Mouse (Mus musculus): Measurements from ENCODE around the gene Arhgef40. TPM values are rescaled to one million over a fixed set of nuclear protein-coding genes. Genes with fewer than 3 reads are reported as not detected.

Gene Arhgef40
- polyA plus RNA-seq, 1 experiment from 2014 or later = 105 TPM

DNA sequence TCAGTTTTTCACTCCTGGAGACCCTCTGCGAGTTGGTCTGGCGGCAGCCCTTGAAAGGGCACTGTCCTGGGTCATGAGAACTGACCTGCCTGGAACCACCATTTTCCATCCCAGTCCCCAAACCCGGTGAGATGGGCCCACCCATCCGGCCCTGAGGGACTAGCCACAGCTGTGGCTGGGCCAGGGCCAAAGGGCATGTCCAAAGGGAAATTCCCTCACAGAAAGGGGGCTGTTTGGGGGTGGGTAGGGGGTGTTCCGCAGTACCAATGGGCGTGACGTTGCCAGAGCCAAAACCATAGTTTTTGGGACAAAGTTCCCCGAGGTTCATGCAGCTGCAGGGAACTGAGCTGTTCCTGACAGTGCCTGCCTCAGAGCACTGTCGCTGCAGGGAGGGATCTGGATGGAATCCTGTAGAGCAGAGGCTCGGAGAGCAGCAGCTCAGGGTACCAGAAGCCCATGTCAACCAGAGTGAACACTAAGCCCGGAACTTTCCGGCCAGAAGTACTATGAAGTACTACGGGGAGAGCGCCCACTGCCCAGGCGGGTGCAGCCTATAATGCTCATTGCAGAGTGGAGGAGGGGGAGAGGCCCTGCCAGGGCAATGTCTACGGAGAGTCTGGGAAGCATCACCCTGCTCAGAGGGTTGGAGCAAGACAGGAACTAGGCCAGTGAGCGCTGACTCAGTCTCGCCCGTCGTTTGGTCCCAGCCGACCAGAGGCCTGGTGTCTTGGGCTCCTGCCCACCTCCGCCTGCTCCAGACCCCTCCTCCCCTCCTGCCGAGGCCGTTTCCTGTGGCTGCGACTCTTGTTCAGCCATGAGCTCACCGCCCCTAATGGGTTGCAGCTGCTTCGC is 1.0 kb downstream of the Arhgef40 start:
- under 1% methylated on average over 24 of the region's 27 CpGs for WGBS
- peaks cover 34% of the 10 kb centered on the region for H3K36me3 ChIP-seq
- no peaks in the 10 kb centered on the region for H3K27me3 ChIP-seq
- H3K4me3 ChIP-seq (replicated peaks) = peak overlapping the region; percentile 62
- peak overlapping the region; percentile 92 for H3K4me2 ChIP-seq
- peak; percentile 73 for ATAC-seq (replicated peaks; ENCODE audit: low FRiP score)
- no peaks in the 10 kb centered on the region for H3K9me3 ChIP-seq (replicated peaks)
- H3K9ac ChIP-seq = peak overlapping the region; percentile 72
- peaks cover 54% of the 10 kb centered on the region for H3K4me1 ChIP-seq
- H3K27ac ChIP-seq = peak overlapping the region; percentile 96

- ATAC-seq (replicated peaks; ENCODE audit: low FRiP score) = no peak
- H3K9ac ChIP-seq = peak overlapping the region; percentile 72
- peaks cover 40% of the 10 kb centered on the region for H3K36me3 ChIP-seq
- H3K27me3 ChIP-seq = no peaks in the 10 kb centered on the region
- WGBS = 5% methylated on average over 7 of the region's 7 CpGs
- H3K9me3 ChIP-seq (replicated peaks) = no peaks in the 10 kb centered on the region
- H3K27ac ChIP-seq = peak overlapping the region; percentile 96
- peak overlapping the region; percentile 92 for H3K4me2 ChIP-seq
- peak overlapping the region; percentile 62 for H3K4me3 ChIP-seq (replicated peaks)
- H3K4me1 ChIP-seq = peaks cover 54% of the 10 kb centered on the region
These were observed 1.6 kb downstream of the Arhgef40 start for GRCm38 (mm10) chr14:51986153-51986505.

- H3K4me1 ChIP-seq = peaks cover 54% of the 10 kb centered on the region
- no peak overlapping the region for H3K4me2 ChIP-seq
- peaks cover 51% of the 10 kb centered on the region for H3K36me3 ChIP-seq
- H3K4me3 ChIP-seq (replicated peaks) = no peak overlapping the region
- H3K27me3 ChIP-seq = no peaks in the 10 kb centered on the region
- H3K9ac ChIP-seq = no peak overlapping the region
- no peak overlapping the region for H3K27ac ChIP-seq
- 91% methylated on average over 6 of the region's 6 CpGs for WGBS
- no peaks in the 10 kb centered on the region for H3K9me3 ChIP-seq (replicated peaks)
- ATAC-seq (replicated peaks; ENCODE audit: low FRiP score) = no peak
These were observed 2.7 kb downstream of the Arhgef40 start for GRCm38 (mm10) chr14:51987177-51987576.

- H3K4me1 ChIP-seq = peaks cover 51% of the 10 kb centered on the region
- H3K27ac ChIP-seq = no peak overlapping the region
These were observed 4.2 kb downstream of the Arhgef40 start for GRCm38 (mm10) chr14:51988731-51989130.

GRCm38 (mm10) chr14:51989461-51989970 is 5.0 kb downstream of the Arhgef40 start:
- 71% methylated on average over 12 of the region's 12 CpGs for WGBS
- H3K9me3 ChIP-seq (replicated peaks) = no peaks in the 10 kb centered on the region
- H3K4me2 ChIP-seq = no peak overlapping the region
- peaks cover 44% of the 10 kb centered on the region for H3K4me1 ChIP-seq
- no peak for ATAC-seq (replicated peaks; ENCODE audit: low FRiP score)
- H3K36me3 ChIP-seq = peaks cover 72% of the 10 kb centered on the region
- no peak overlapping the region for H3K27ac ChIP-seq
- H3K27me3 ChIP-seq = no peaks in the 10 kb centered on the region
- H3K4me3 ChIP-seq (replicated peaks) = no peak overlapping the region
- H3K9ac ChIP-seq = no peak overlapping the region

More at GRCm38 (mm10) chr14:51988731-51989130, 4.2 kb downstream of the Arhgef40 start:
- Histone ChIP-seq H3K9me3 (replicated peaks) (no peaks in the 10 kb centered on the region), H3K36me3 (peaks cover 64% of the 10 kb centered on the region), H3K4me2 (no peak overlapping the region), H3K27me3 (no peaks in the 10 kb centered on the region), H3K4me3 (replicated peaks) (no peak overlapping the region), H3K9ac (no peak overlapping the region)
- ATAC-seq (replicated peaks; ENCODE audit: low FRiP score) = 0 out of 2 replicates have a peak, but pooled peaks have one; percentile 10
- 56% methylated on average over 12 of the region's 12 CpGs for WGBS

DNA sequence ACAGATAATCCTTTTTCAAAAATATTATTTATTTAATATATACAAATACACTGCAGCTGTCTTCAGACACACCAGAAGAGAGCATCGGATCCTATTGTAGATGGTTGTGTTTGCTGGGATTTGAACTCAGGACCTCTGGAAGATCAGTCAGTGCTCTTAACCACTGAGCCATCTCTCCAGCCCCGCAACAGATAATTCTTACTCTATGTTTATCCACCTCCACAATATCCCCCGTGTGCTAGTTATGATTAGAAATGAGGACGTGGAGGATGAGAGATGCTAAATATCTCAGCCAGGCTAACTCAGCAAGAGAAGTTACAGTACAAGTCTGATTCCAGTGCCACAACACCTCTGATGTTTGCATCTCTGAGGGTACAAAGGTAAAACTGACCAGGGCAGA is 9.9 kb downstream of the Arhgef40 start:
- Histone ChIP-seq H3K4me3 (replicated peaks) (no peak overlapping the region), H3K9me3 (replicated peaks) (no peaks in the 10 kb centered on the region), H3K27ac (no peak overlapping the region), H3K9ac (no peak overlapping the region), H3K4me2 (no peak overlapping the region), H3K27me3 (no peaks in the 10 kb centered on the region), H3K36me3 (peaks cover 97% of the 10 kb centered on the region), H3K4me1 (peaks cover 3% of the 10 kb centered on the region; the same call in 1 of the 2 replicates)
- 89% methylated on average over 4 of the region's 4 CpGs for WGBS
- no peak for ATAC-seq (replicated peaks; ENCODE audit: low FRiP score)

GRCm38 (mm10) chr14:51995219-51995871 is 10.8 kb downstream of the Arhgef40 start:
- Histone ChIP-seq H3K4me1 (no peaks in the 10 kb centered on the region), H3K9me3 (replicated peaks) (no peaks in the 10 kb centered on the region), H3K36me3 (peaks cover 97% of the 10 kb centered on the region)

DNA sequence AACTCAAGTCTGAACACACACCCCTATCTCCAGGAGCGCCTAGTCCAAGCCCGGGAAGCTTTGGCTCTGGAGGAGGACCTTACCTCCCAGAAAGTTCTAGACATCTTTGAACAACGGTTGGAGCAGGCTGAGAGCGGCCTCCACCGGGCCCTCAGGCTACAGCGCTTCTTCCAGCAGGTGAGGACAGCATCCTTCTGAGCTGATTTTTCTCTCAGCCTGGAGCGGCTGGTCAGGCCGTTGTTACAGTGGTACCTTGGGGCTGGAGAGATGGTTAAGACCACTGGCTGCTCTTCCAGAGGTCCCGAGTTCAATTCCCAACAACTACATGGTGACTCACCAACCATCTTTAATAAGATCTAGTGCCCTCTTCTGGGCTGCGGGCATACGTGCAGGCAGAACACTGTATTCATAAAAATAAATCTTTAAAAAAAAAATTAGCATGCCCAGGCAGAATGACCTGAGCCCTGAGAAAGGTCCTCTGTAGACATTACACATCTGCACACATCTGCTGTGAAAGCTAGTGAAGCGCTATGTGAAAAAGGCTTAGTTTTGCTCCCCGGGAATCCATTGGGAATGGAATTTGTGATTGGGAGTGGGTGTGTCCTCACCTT is 11.8 kb downstream of the Arhgef40 start:
- Histone ChIP-seq H3K36me3 (peaks cover 95% of the 10 kb centered on the region), H3K4me2 (no peak overlapping the region), H3K27ac (no peak overlapping the region), H3K9me3 (replicated peaks) (no peaks in the 10 kb centered on the region), H3K9ac (no peak overlapping the region), H3K4me3 (replicated peaks) (no peak overlapping the region), H3K4me1 (no peaks in the 10 kb centered on the region), H3K27me3 (no peaks in the 10 kb centered on the region)
- 0 out of 2 replicates have a peak, but pooled peaks have one; percentile 5 for ATAC-seq (replicated peaks; ENCODE audit: low FRiP score)
- WGBS = 86% methylated on average over 13 of the region's 13 CpGs

More at GRCm38 (mm10) chr14:51995219-51995871, 10.8 kb downstream of the Arhgef40 start:
- Histone ChIP-seq H3K27ac (no peak overlapping the region), H3K4me2 (no peak overlapping the region), H3K27me3 (no peaks in the 10 kb centered on the region), H3K9ac (no peak overlapping the region), H3K4me3 (replicated peaks) (no peak overlapping the region)
- ATAC-seq (replicated peaks; ENCODE audit: low FRiP score) = no peak
- WGBS = 78% methylated on average over 12 of the region's 12 CpGs

- Histone ChIP-seq H3K27ac (no peak overlapping the region), H3K4me2 (no peak overlapping the region), H3K4me3 (replicated peaks) (no peak overlapping the region), H3K36me3 (peaks cover 93% of the 10 kb centered on the region), H3K4me1 (no peaks in the 10 kb centered on the region), H3K9me3 (replicated peaks) (no peaks in the 10 kb centered on the region), H3K9ac (no peak overlapping the region), H3K27me3 (no peaks in the 10 kb centered on the region)
- ATAC-seq (replicated peaks; ENCODE audit: low FRiP score) = 0 out of 2 replicates have a peak, but pooled peaks have one; percentile 31
- 72% methylated on average over 17 of the region's 17 CpGs for WGBS
These were observed 12.3 kb downstream of the Arhgef40 start for GRCm38 (mm10) chr14:51996866-51997265.

- Histone ChIP-seq H3K9me3 (replicated peaks) (no peaks in the 10 kb centered on the region), H3K36me3 (peaks cover 93% of the 10 kb centered on the region)
- WGBS = 88% methylated on average over 14 of the region's 14 CpGs
These were observed 13.0 kb downstream of the Arhgef40 start for GRCm38 (mm10) chr14:51997483-51997882.

DNA sequence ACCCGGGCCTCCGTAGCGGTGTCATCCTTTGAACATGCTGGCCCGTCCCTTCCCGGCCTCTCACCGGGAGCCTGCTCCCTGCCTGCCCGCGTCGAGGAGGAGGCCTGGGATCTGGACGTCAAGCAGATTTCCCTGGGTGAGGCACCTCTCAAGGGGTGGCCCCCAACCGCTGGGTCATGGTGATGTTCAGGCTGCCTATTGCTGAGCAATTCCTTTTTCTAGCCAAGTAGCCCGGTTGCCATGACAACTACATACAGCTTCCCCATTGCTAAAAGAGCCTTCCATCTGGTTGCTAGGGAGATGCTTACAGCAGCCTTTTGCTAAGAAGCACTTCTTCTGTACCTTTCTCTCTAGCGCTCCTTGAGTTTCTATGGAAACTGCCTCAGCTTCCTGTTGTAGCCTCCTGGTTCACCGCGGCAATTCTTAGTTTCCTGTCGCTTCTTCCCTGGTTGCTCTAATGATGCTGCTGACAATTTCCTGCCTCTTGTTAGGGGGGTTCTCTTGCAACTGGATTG is 19.5 kb downstream of the Arhgef40 start:
- no peak for ATAC-seq (replicated peaks; ENCODE audit: low FRiP score)
- H3K27me3 ChIP-seq = no peaks in the 10 kb centered on the region
- WGBS = 52% methylated on average over 16 of the region's 16 CpGs
- peaks cover 91% of the 10 kb centered on the region for H3K36me3 ChIP-seq
- no peak overlapping the region for H3K27ac ChIP-seq
- H3K4me3 ChIP-seq (replicated peaks) = no peak overlapping the region
- H3K4me2 ChIP-seq = no peak overlapping the region
- H3K9ac ChIP-seq = no peak overlapping the region
- peaks cover 35% of the 10 kb centered on the region for H3K4me1 ChIP-seq
- H3K9me3 ChIP-seq (replicated peaks) = no peaks in the 10 kb centered on the region

More at GRCm38 (mm10) chr14:51997483-51997882, 13.0 kb downstream of the Arhgef40 start:
- Histone ChIP-seq H3K27ac (no peak overlapping the region), H3K9ac (no peak overlapping the region), H3K4me2 (no peak overlapping the region), H3K4me1 (no peaks in the 10 kb centered on the region), H3K4me3 (replicated peaks) (no peak overlapping the region), H3K27me3 (no peaks in the 10 kb centered on the region)
- ATAC-seq (replicated peaks; ENCODE audit: low FRiP score) = no peak
